Mouse (Mus musculus) CD4-positive, CD25-positive, alpha-beta regulatory T cell, adult 2 months (primary cell): Measurements from ENCODE around the gene Ublcp1.
A peak's percentile ranks its signal among the peaks of the same experiment; 100 is the strongest.

Experiments used
- DNase-seq: peaks from one replicate; pipeline ENCODE4 v3.0.0-alpha.2; 2012; ENCODE audit warnings: low read depth, low spot score

Gene Ublcp1

DNA sequence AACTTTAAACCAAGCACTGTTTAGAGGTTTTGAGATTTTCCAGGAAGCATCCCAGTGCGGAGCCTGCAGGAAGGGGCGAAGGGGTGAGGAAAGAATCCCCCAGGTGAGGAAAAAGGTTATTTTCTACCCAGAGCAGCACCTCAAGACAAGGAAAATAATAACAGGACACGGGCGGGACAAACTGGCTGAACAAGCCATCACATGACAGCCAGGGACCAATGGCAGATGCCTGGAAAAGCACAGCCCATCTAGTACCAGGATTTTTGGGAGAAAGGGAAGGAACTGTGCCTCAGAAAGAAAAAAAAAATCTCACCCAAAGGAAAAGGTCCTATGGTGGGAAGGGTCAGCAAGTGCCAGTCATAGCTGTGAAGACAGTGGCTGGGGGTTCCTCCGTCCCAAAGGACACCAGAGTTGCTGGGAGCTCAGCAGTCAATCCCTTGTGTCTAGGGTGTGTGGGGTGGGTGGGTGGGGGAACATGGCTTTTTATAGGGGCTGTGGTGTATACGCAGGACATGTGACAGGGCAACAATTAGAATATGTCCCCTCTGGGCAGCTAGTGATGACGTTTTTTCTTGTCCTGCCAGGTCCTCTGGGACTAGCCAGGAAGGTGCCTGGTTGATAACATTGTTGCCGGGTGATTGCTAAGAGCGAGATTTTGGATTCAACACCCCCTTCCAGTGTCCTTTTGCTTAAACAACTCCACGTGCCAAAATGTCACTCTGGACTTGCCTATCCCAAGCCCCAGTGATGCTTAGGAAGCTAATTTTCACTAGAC, 47.8 kb downstream of the Ublcp1 start:
- DNase-seq, result no peak

DNA sequence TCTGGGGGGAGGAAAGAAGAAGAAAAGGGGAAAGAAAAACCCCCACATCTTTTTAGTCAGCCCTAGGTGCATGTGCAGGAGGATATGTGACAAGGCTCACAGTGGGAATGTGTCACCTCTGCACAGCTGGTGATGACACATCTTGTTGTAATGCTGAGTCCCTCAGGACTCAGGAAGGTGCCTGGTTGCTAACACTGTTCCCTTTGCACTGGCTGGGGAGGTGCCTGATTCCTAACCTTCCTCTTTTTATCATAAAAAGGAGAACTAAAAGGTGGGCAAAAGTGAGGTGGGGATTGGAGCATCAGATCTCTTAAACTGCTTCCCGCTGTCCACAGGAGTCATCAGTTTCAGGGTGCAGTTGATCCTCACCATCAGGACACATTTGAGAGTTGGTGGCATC, 52.9 kb downstream of the Ublcp1 start:
- no peak for DNase-seq

DNA sequence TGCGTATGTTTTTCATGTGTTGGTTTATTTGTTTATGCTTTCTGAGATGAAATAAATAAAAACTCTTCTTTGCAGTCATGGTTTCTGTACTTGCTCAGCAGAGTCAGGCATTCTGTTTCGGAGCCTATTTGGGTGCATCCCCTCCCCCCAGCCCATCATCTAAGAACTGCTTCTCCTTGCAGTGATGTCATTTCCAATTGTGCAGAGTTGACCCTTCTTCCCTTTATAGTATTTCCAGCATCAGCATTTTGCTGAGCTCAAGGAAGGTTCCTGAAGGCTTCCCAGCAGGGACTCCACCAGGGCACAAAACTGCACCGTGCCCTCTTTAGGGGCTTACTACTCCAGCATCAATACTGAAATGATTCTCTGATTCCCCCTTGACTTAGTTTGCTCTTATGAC, 55.7 kb downstream of the Ublcp1 start:
- DNase-seq, result no peak

DNA sequence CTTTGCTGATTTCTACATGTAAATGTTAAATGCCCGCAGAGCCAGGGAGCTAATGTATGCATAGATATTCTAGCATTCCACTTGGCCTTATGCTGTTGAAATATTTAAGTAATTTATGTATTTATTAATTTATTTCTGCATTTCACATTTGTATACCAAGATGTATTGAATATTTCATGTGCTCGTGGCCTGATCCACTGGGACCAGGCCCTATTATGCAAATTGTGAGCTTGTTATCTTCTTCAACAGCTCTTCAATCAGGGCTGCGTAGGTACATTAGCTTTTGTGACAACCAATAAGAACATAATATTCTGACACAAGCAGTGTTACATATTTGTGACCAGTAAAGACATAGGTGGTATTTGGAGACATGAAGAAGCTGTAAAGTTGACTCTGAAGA, 56.9 kb downstream of the Ublcp1 start:
- no peak for DNase-seq

DNA sequence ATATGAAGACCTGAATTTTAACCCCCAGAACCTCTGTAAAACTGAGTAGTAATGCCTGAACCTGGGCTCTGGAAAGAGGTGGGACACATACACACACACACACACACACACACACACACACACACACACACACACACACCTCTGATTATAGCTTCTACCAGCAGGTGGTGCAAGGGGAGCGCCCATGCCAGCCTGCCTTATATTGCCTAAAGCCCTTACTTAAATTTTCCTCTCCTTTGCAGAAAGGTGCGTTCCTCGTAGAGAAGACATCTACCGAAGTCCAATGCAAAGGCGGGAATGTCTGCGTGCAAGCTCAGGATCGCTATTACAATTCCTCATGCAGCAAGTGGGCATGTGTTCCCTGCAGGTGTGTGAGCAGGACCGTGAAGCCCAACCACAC, 58.0 kb downstream of the Ublcp1 start:
- DNase-seq, result peak; percentile 55

DNA sequence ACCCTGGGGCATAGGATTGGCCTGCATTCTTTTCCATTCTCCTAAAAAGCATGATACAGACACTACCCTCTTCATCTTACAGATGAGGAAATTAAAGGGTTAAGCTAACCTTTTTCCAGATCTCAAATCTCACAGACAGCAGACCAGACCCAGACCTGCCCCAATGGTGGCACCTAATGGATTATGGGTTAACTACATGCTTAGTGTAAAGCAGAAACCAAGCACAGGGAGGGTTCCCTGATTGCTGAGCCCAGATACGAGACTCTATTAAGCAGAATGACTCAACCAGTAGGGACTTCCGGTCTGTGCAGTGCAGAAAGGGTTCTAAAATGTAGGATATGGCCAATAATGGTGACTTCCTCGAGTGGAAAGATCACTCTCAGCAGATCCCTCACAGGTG, 59.9 kb downstream of the Ublcp1 start:
- no peak for DNase-seq

DNA sequence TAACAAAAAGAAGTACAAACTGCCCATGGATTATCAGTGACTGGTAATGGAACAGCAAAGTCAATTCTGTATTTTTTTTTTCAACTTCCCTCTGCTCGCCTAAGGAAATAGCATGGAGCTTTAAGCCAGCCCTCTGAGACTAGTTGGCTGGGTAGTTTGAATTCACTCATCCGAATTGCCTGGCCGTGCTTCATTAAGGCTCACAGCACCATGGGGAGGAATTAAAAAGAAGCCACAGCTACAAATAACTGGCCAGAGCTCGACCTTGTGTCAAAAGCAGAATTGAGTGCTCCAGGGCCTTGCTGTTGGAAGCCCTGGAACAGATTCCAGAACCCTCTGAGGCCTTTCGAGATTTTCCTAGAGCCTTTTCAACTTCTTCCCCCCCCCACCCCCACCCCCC, 61.7 kb downstream of the Ublcp1 start:
- no peak for DNase-seq

DNA sequence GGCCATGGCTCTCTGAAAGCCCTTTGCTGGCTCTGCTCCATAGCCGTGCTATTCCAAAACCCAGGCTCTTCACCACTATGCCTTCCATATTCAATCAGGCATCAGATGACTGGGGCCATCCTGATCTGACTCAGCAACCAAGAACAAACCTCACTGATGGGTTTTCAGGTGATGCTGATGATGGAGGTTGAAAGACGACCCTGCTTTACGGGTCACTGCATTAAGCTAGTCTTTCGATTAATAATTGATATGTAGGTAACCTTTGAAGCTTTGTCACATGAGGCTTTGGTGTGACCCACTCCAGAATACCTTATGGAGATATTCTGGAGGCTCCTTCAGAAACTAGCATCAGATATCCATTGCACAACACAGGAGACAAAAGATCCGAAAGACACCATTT, 63.8 kb downstream of the Ublcp1 start:
- no peak for DNase-seq

DNA sequence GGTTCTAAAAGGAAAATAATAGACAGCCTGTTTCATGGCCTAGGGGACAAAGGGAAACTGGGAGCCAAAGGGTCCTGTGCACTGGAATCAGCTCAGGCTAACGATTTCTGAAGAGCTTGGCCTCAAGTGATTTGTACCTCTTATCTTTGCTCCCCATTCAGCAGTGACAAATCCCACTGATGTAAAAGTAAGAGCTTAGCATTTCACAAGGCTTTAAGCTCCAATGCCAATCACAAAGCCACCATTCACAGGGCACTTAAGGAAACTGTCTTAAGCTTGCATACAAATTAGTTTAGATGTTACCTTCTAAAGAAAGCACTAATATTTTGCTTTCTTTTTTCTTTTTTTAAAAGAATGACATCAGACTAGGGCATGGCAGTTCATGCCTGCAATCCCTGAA, 64.3 kb downstream of the Ublcp1 start:
- DNase-seq, result no peak

DNA sequence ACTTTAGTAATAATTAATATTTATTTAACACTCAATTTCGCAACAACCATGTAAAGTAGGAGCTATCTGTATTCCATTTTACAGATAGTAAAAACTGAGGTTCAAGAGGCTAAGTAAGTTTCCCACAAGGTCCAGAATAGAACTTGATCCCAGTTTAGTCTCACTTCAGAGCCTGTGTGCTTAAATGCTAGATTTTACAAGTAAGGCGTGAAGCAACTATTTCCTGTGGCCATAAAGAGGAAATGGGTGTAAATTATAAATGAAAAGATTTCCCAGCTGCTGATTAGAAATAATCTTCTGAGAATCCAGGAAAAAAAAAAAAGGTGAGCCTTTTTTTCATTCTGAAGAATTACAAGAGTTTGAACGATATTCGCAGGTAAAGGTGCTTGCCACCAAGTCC, 65.2 kb downstream of the Ublcp1 start:
- DNase-seq, result no peak
